ENCODE assay signal across 11 mouse cellular contexts in the genomic region with DNA sequence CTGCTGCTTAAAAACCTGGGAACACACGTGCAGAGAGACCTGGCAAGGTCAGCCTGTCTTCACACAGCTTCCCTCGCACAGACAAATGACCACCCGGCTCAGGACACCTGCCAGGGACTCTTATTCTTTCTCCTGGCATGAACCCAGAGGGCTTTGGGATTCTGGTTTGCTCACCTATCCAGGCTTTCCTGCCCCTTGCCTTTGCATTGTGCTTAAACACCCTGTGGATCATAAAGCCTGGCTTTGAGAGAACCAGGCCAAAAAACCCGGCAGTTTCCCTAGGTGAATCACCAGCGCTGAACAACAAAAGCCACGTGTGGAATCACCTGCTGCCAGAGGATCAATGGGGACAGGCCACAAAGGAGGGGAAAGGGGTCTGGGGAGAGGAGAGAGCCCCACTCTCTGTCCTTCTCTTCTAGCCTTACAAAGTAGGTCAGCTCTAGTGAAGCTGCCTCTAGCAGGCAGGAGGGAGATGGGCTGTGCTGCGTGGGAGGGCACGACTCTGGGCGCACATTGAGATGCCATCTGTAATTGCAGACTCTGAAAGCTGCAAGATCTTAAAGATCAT. TPM values are rescaled to one million over a fixed set of nuclear protein-coding genes. Genes with fewer than 3 reads are reported as not detected.
DNase-seq lines count a peak whose midpoint lies in the region; ATAC-seq and TF ChIP-seq lines count a peak whose summit lies in the region.
"Had no signal": no experiment of that assay in that cellular context is flagged by ENCODE, and none has a peak within 500 bp of the region (broad histone marks: within the 10 kb centered on the region; RNA-seq: fewer than 3 reads in every experiment).

No protein-coding gene starts in this region.

- no peak overlapping the region for H3K27ac ChIP-seq in kidney, postnatal 0 days
- H3K27ac ChIP-seq in left cerebral cortex, adult 2 months, result peak overlapping the region; percentile 92
- H3K27ac ChIP-seq in midbrain, embryonic 13.5 days, result no peak overlapping the region
- H3K27ac ChIP-seq: stomach, embryonic 15.5 days had no signal

- H3K9ac ChIP-seq in kidney, postnatal 0 days (ENCODE audit: low read depth, low read length), result no peak overlapping the region
- no peak overlapping the region for H3K9ac ChIP-seq in midbrain, embryonic 13.5 days (replicated peaks)
- H3K9ac ChIP-seq: stomach, embryonic 15.5 days had no signal

- intact Hi-C loops in left cerebral cortex, adult 2 months (cut with DNase I), result loop anchor here (2.0 kb wide), 1 partner anchor 41 kb away; no protein-coding TSS in a partner anchor

- no peak overlapping the region for H3K4me2 ChIP-seq in kidney, postnatal 0 days (ENCODE audit: low read length)
- no peak overlapping the region for H3K4me2 ChIP-seq in midbrain, embryonic 13.5 days (replicated peaks)
- H3K4me2 ChIP-seq: midbrain, embryonic 11.5 days; stomach, embryonic 15.5 days had no signal

- no peak for TF ChIP-seq CTCF in kidney, postnatal 0 days (IDR thresholded peaks at IDR 0.05; ENCODE audit: low read depth)
- no peak for TF ChIP-seq CTCF in left cerebral cortex, adult 2 months (IDR thresholded peaks at IDR 0.05)

- H3K36me3 ChIP-seq in kidney, postnatal 0 days (ENCODE audit: insufficient read depth, low read length), result no peaks in the 10 kb centered on the region
- no peaks in the 10 kb centered on the region for H3K36me3 ChIP-seq in midbrain, embryonic 13.5 days
- H3K36me3 ChIP-seq: stomach, embryonic 15.5 days had no signal

- no peaks in the 10 kb centered on the region for H3K9me3 ChIP-seq in kidney, postnatal 0 days (replicated peaks; ENCODE audit: low read length)
- no peaks in the 10 kb centered on the region for H3K9me3 ChIP-seq in midbrain, embryonic 13.5 days
- H3K9me3 ChIP-seq: stomach, embryonic 15.5 days had no signal

- peak; percentile 24 for DNase-seq in kidney, postnatal 0 days (ENCODE audit: low spot score)
- DNase-seq in kidney, postnatal 14 days, result no peak
- DNase-seq in frontal cortex, postnatal 14 days (ENCODE audit: low spot score in 2 of 2), result peak; percentile 70 to 71
- DNase-seq in left cerebral cortex, adult 2 months (ENCODE audit: extremely low spot score in 1 of 2, low spot score in 2 of 2), result peak; percentile 73 to 79
- DNase-seq in right cerebral cortex, postnatal 25 days, result peak; percentile 82
- no peak for DNase-seq in adipocyte (ENCODE audit: low spot score)

- ATAC-seq in kidney, postnatal 0 days (replicated peaks; ENCODE audit: low FRiP score, low read depth), result no peak
- ATAC-seq in granulocyte monocyte progenitor cell, adult 5-6 weeks (replicated peaks; ENCODE audit: poor library complexity, severe bottlenecking), result no peak
- ATAC-seq in midbrain, embryonic 13.5 days, result no peak

- 36% methylated on average over 9 of the region's 9 CpGs for WGBS in kidney, postnatal 0 days
- 55% methylated on average over 9 of the region's 9 CpGs for WGBS in midbrain, embryonic 13.5 days

- no peaks in the 10 kb centered on the region for H3K27me3 ChIP-seq in kidney, postnatal 0 days (ENCODE audit: insufficient read depth, low read length)
- no peaks in the 10 kb centered on the region for H3K27me3 ChIP-seq in midbrain, embryonic 13.5 days
- H3K27me3 ChIP-seq: stomach, embryonic 15.5 days had no signal

- no peaks in the 10 kb centered on the region for H3K4me1 ChIP-seq in kidney, postnatal 0 days (replicated peaks; ENCODE audit: insufficient read depth, low read length)
- H3K4me1 ChIP-seq in midbrain, embryonic 13.5 days (replicated peaks), result no peaks in the 10 kb centered on the region
- H3K4me1 ChIP-seq: stomach, embryonic 15.5 days had no signal

- no peak overlapping the region for H3K4me3 ChIP-seq in kidney, postnatal 0 days (replicated peaks; ENCODE audit: low read depth, low read length)
- no peak overlapping the region for H3K4me3 ChIP-seq in left cerebral cortex, adult 2 months
- H3K4me3 ChIP-seq in midbrain, embryonic 13.5 days (replicated peaks), result no peak overlapping the region
- H3K4me3 ChIP-seq: stomach, embryonic 15.5 days had no signal

RNA-seq across cellular contexts. Expression of gene Tamm41, which starts 47.7 kb away (rescaled TPM):
- polyA plus RNA-seq in kidney, postnatal 0 days (2015; fragmentation: Nextera tagmentation; extraction: Ambion mirVana), result 52.3 and 58.3 TPM in 2 replicates
- 10 to 100 TPM; 19.7 to 20.0 TPM for total RNA-seq in left cerebral cortex, adult 2 months (2021)
- total RNA-seq in granulocyte monocyte progenitor cell, adult 5-6 weeks (2014; fragmentation: Nextera tagmentation), result 47.8 and 51.7 TPM in 2 replicates
- 48.6 and 82.4 TPM in 2 replicates for total RNA-seq in granulocyte monocyte progenitor cell, adult 5-6 weeks (2017)
- 50.8 and 55.5 TPM in 2 replicates for polyA plus RNA-seq in midbrain, embryonic 13.5 days (2015; fragmentation: Nextera tagmentation; extraction: Ambion mirVana)

RNA-seq across cellular contexts. Expression of gene Syn2, which starts 49.3 kb away (rescaled TPM):
- 3.5 and 4.1 TPM in 2 replicates for polyA plus RNA-seq in kidney, postnatal 0 days (2015; fragmentation: Nextera tagmentation; extraction: Ambion mirVana)
- total RNA-seq in left cerebral cortex, adult 2 months (2021), result 100 to 1,000 TPM; 445 to 453 TPM
- total RNA-seq in granulocyte monocyte progenitor cell, adult 5-6 weeks (2014; fragmentation: Nextera tagmentation), result not detected in 2 replicates
- not detected in 2 replicates for total RNA-seq in granulocyte monocyte progenitor cell, adult 5-6 weeks (2017)
- polyA plus RNA-seq in midbrain, embryonic 13.5 days (2015; fragmentation: Nextera tagmentation; extraction: Ambion mirVana), result 13.3 and 16.2 TPM in 2 replicates
- total RNA-seq: neutrophil, adult 5-6 weeks had no signal

Comparison
In these comparisons a context has a peak if more than half of its experiments do, and no peak if none do; other contexts are left out.
1. DNase-seq: peak in kidney, postnatal 0 days (single experiment), frontal cortex, postnatal 14 days (2 of 2), left cerebral cortex, adult 2 months (2 of 2) and right cerebral cortex, postnatal 25 days (single experiment); none in kidney, postnatal 14 days (single experiment) and adipocyte (single experiment).
2. RNA of gene Syn2, which starts 49.3 kb away (total RNA-seq): 445 to 453 TPM in left cerebral cortex, adult 2 months; not detected in granulocyte monocyte progenitor cell, adult 5-6 weeks; every median in the first group is over 100 times any median in the second.